Mouse (Mus musculus) testis, postnatal 14 days (tissue): ENCODE measurements around the gene Adgrl1.
"Not testable (repeated sequence)": the region's sequence is repeated elsewhere in the genome, so short reads cannot be mapped to it uniquely, and the experiment has no call there.

Source experiments
- DNase-seq: peaks from one replicate; pipeline ENCODE4 v3.0.0; 2021; ENCODE audit warnings: low spot score

Gene Adgrl1

GRCm38 (mm10) chr8:83955106-83955957 is 55.4 kb downstream of the Adgrl1 start, which contains the start of the genes Gm10644 and Asf1b:
Gene Gm10644, minus strand, starts transcription at chr8:83955205.
Gene Asf1b, plus strand, starts transcription at chr8:83955507.
- DNase-seq: peak; percentile 100

DNA sequence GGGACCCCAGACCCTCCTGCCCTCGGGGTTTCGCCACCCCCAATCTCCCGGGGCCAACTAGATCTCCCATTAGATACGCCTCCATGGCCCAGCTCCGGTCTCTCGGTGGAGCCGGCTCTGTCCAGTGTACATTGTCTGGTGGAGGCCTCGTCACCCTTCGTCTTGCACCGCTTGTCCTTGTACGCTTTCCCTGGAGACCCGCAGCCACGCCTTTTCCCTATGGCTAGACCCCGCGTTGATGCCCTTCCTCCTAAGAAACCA is 56.0 kb downstream of the Adgrl1 start:
- DNase-seq: no peak

GRCm38 (mm10) chr8:83956789-83957188 is 56.9 kb downstream of the Adgrl1 start:
- DNase-seq: no peak

DNA sequence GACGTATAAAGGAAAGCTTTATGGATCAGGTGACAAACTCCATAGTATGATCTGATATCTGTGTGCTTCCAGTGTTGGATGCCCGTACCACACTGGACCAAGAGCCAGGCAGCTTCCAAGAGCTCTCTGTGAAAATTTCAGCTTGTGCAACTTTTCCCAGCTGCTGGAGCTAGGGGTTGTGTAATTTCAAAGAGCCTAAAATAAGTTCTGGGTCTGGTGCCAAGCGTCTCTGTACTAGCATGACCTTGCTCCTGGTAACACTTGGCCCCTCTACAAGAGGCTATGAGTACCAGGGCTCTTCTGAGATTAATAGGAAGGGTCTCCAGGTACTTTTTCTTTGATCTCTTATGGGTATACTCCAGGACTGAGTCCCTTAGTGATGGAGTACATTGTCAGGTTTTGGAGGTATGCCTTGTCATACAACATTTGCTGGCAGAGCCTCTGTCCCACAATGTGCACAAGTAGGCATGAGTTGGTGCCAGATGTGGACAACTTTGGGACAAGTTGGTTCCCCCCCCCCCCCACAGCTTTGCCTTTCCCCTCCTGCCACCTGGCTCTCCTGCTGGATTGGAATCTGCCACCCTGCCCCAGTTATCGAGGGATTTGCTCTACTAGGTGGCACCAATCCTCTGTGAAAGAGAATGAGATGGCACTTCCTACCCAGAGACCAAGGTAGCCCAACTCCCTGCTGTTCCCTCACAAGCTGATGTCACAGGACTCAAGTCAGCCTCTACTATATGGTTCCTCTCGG is 64.3 kb downstream of the Adgrl1 start:
- DNase-seq: no peak

DNA sequence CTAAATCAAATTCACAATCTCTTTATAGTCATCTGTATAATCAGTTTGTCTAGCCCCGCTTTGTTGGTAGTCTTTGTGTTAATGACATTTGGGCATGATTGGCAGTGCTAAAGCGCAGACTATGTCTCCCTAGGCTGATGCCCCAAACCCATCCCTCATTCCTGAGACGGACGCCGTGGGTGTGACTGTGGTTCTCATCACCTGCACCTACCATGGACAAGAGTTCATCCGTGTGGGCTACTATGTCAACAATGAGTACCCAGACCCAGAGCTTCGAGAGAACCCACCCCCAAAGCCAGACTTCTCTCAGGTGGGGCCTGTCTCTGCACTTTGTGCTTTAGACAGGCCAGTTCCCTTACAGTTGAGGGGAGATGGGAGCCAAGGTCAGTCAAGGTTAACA is 67.8 kb downstream of the Adgrl1 start:
- DNase-seq: no peak

GRCm38 (mm10) chr8:83971121-83971520 is 71.2 kb downstream of the Adgrl1 start:
- DNase-seq: peak; percentile 44

DNA sequence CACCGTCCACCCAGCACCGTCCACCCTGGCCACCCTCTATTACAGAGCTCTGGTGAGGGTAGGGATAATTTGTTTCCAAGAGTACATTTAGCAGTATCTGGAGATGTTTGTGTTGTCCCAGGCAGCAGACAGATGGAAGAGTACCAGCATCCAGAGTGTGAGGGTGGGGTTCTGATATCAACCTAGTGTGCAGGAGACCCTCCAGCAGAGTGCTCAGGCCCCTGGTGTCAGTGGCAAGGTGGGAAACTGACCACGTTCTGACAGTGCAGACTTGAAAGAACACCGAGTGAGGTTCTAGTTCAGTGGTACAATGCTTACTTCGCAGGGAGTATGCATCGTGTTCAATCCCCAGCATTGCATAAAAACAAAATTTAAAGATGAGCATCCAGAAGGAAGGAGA is 71.8 kb downstream of the Adgrl1 start:
- no peak for DNase-seq

DNA sequence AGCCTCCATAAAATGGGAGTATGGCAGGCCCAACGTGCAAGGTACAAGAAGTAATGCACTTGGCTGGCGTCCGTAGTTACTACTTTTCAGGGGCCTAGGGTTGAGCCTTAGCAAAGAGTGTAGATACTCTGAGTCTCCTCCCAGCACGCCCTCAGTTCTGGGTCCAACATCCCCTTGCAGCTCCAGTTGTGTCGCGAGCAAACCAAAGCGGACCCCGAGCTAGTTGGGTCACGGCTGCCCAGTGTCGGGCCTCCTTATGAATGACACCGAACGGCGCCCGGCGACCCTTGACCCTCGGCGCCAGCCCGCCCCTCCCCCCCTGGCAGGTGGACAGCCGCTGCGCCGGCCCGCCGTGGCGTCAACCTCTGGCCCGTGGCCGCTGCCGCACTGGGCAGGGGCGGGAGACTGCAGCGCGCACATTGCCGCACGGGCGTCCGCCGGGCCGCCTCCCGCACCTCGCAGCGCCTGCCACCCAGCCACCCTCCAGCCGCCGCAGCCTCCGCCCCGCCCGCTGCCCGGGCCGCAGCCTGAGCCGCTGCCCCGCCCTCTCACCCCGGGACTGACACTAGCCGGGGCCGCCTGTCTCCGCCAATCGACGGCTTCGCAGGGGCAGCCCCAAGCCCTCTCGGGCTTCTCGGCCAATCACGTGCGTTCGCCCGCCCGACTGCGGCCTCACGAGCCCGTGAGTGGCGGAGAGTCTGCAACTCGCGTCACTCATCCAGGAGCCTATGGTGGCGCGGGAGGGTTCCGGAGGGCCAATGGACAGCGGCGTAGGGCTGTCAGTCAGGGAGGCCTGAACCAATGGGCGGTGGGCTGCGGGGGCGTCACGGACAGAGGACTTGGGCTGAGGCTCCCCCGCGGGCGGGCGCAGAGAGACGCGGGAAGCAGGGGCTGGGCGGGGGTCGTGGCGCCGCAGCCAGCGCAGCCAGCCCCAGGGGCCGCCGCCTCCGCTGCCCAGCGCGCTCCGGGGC is 72.5 kb downstream of the Adgrl1 start, which contains the start of gene Prkaca:
TSS of gene Prkaca (plus strand) at position 844 of the 971 bp plus-strand sequence.
- peak; percentile 100 for DNase-seq

- peak; percentile 43 for DNase-seq
These were observed 73.5 kb downstream of the Adgrl1 start for GRCm38 (mm10) chr8:83973161-83974031.

- no peak for DNase-seq
These were observed 74.6 kb downstream of the Adgrl1 start for GRCm38 (mm10) chr8:83974521-83974920.

DNA sequence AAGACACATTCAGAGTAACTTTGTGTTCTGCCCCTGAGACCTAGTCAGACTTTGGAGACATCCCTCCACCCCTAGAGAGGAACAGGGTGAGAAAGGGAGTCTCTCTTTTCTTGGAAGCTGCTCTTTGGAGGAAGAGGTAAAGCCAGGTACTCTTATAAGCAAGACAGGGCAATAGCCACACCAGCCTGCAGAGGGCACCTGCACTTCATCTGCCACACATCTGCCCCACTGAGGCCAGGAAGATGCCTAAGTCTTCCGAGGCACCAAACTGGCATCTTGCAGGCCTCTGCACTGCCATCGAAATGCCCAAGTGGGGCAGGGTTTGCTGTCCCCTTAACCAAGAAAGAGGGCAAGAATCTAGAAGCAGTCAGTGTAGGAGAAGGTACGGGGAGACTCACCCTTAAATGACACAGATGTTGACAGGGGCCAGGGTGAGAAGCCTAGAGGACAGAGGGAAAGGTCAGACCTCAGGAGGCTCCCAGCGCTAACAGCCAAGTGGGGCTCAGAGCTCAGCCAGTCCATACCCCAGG is 76.3 kb downstream of the Adgrl1 start:
- DNase-seq: no peak

GRCm38 (mm10) chr8:83976779-83977350 is 77.0 kb downstream of the Adgrl1 start:
- DNase-seq: no peak

GRCm38 (mm10) chr8:83977646-83978045 is 77.7 kb downstream of the Adgrl1 start:
- DNase-seq: no peak

DNA sequence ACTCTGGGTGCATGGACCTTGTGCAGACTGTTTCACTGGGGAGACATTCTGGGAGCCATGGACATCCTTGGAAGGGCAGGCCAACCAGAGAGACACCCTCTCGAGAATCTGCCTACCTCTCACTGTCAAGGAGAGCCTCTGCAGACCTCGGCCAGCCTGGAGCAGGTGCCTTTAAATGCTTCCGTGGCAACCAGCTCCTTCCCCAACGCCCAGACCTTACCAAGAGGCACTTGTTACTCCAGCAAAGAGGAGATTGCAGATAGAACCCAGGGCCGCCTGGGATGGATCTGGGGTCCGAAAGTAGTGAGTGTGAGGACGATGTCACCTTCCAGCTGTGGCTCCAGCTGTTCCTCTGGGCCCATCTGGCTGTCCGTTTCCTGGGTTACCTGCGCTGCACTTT is 78.3 kb downstream of the Adgrl1 start:
- no peak for DNase-seq

- no peak for DNase-seq
These were observed 80.3 kb downstream of the Adgrl1 start for GRCm38 (mm10) chr8:83980250-83980649.

DNA sequence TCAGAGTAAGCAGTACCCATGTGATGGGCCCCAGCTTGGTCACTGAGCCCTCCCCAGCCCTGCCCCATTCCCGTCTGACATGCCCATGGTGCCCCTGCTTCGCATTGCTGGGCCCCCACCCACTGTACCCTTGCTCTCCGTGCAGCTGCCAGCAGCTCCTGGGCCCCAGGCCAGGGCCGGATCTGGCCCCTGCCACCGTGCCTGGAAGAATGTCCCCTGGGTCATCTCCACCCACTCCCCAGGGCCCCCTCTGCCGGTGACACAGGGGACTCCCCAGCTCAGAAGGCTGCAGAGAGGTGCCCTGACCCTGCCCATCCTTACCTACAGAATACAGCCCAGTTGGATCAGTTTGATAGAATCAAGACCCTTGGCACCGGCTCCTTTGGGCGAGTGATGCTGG is 80.9 kb downstream of the Adgrl1 start:
- no peak for DNase-seq

DNA sequence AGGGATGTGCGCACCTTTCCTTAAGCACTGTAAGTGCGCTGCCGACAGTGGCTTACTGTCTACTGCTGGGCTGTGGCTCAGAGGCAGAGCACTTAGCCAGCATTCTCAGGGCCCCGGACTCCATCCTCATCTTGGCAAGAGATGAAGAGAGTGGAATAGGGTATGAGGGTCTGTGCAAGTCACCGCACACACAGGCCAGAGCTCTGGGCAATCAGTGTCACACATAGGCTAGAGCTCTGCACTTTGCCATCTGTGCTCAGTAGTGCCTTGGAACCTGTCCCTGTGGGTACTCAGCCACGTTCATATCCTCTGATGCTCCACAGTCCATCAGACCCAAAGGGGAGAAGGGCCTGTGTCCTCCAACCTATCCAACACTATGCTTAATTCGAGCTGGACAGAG is 81.6 kb downstream of the Adgrl1 start:
- no peak for DNase-seq

DNA sequence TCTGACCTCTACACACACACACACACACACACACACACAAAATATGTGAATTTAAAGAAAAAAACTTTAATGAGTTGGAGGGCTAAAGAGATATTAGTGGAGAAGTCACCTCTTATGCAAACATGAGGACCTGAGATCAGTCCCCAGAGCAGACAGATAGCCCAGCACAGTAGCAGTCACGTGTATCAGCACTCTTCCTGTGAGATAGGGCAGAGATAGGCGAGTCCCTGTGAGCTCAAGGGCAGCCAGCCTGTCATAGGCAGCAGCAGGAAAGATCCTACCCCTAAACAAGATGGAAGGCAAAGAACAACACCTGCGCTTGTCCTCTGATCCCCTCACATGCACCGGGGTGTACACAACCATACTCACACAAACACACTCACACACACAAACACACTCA is 82.5 kb downstream of the Adgrl1 start:
- no peak for DNase-seq

GRCm38 (mm10) chr8:83983222-83983621 is 83.3 kb downstream of the Adgrl1 start:
- DNase-seq: not testable (repeated sequence)

DNA sequence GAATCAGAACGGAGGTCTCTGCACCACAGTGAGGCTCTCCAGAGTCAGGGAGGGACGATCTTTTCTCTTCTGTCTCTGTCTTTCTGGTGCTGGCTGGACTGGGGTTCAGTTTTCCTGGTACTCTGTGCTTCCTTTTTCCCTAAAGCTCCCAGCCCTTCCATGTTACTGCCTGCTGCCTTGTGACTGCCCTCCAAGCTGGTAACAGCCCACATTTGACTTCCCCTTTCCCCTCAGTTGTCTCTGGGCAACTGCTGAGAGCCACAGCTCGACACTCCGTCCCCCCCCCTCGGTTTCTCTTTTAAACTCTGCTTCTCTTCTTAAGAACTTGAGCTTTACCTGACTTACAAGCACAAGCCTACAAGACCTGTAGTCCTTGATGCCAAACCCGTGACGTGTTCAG is 89.3 kb downstream of the Adgrl1 start:
- DNase-seq: no peak

DNA sequence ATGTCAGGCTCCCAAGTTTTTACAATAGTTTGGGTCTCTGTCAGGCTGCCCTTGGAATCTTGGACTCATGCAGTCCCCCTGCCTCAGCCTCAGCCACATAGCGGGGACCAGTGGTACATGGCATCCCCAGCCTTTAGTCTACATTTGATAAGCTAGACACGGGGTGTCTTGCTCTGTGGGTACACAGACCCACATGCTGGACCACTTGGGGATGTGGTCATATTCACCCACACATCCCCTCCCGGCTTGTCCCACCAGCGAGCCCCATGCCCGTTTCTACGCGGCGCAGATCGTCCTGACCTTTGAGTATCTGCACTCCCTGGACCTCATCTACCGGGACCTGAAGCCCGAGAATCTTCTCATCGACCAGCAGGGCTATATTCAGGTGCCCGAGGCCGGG is 90.3 kb downstream of the Adgrl1 start:
- DNase-seq: no peak
